Mouse (Mus musculus) heart, adult 8-10 months (tissue): ENCODE data around the gene Chchd6. TPM values are rescaled to one million over a fixed set of nuclear protein-coding genes. Genes with fewer than 3 reads are reported as not detected.

Experiments
- total RNA-seq, 4 experiments: library from RNA; stranded (reverse); gene quantifications; 2 replicates each; pipeline ENCODE4 v1.2.4; 2022

Chchd6 gene
- total RNA-seq, 4 experiments from 2014 or later, result 10.1 to 12.9 (median 11.5) TPM

Other genes starting within 250 kb of the Chchd6 start
- 10 to 100 TPM; 15.9 to 28.7 (median 20.2) TPM for gene Plxna1, start 233.0 kb downstream of the Chchd6 start, total RNA-seq
- 10 to 100 TPM; 14.6 to 17.0 (median 15.0) TPM for gene Txnrd3, start 48.3 kb upstream of the Chchd6 start, total RNA-seq
- gene Vmn1r40, start 111.9 kb upstream of the Chchd6 start, total RNA-seq, result not detected
- not detected for gene Vmn1r41, start 145.1 kb upstream of the Chchd6 start, total RNA-seq